Mouse (Mus musculus) forebrain, embryonic 15.5 days (tissue): ENCODE measurements around the gene Spo11. TPM values are rescaled to one million over a fixed set of nuclear protein-coding genes. Genes with fewer than 3 reads are reported as not detected.

Experiments used
- ATAC-seq: fragments of 200-750 bp; cut with Nextera tagmentation; replicated peaks from 2 replicates; pipeline ENCODE4 v1.8.0; 2017; ENCODE audit warnings: mild to moderate bottlenecking, moderate TSS enrichment, moderate library complexity
- H3K27ac ChIP-seq: fragments of 300-500 bp; sonication (generic); replicated peaks from 2 replicates; pipeline ENCODE4 v1.5.1; 2015; ENCODE audit warnings: mild to moderate bottlenecking, inconsistent platforms
- H3K27me3 ChIP-seq: fragments of 300-500 bp; sonication (generic); 2 replicates; pipeline ENCODE4 v1.6.1; 2015; ENCODE audit warnings: inconsistent platforms
- H3K36me3 ChIP-seq: fragments of 300-500 bp; sonication (generic); 2 replicates; pipeline ENCODE4 v1.6.1; 2015; ENCODE audit warnings: mild to moderate bottlenecking, inconsistent platforms
- H3K4me1 ChIP-seq: fragments of 300-500 bp; sonication (generic); 2 replicates; pipeline ENCODE4 v1.6.1; 2015; ENCODE audit warnings: inconsistent platforms
- H3K4me2 ChIP-seq: fragments of 300-500 bp; sonication (generic); replicated peaks from 2 replicates; pipeline ENCODE4 v1.6.1; 2015; ENCODE audit warnings: mild to moderate bottlenecking, inconsistent platforms
- H3K4me3 ChIP-seq: fragments of 300-500 bp; sonication (generic); 2 replicates; pipeline ENCODE4 v1.5.1; 2015; ENCODE audit warnings: mild to moderate bottlenecking, inconsistent platforms
- H3K9ac ChIP-seq: fragments of 300-500 bp; sonication (generic); replicated peaks from 2 replicates; pipeline ENCODE4 v1.6.1; 2015; ENCODE audit warnings: mild to moderate bottlenecking, inconsistent platforms
- H3K9me3 ChIP-seq: fragments of 300-500 bp; sonication (generic); 2 replicates; pipeline ENCODE4 v1.6.1; 2016; ENCODE audit warnings: inconsistent platforms
- WGBS: fragments of 180-500 bp; shearing (Covaris S2); methylation state at CpG from one replicate; pipeline ENCODE4 v1.1.7; 2015; ENCODE audit warnings: mixed read lengths; 5-methylcytosine and 5-hydroxymethylcytosine counted together
- polyA plus RNA-seq: library from polyadenylated mRNA; unstranded; fragments of >200 nt; fragmentation: Nextera tagmentation; extraction: Ambion mirVana; gene quantifications from 2 replicates; pipeline ENCODE4 v1.2.1, GENCODE M21; 2015

Gene Spo11
- polyA plus RNA-seq, 1 experiment from 2014 or later: 0.46 TPM

- 79% methylated on average over 7 of the region's 7 CpGs for WGBS
- H3K9me3 ChIP-seq: no peaks in the 10 kb centered on the region
- no peak for ATAC-seq
These were observed 60.5 kb downstream of the Spo11 start for GRCm38 (mm10) chr2:173037827-173038607.

GRCm38 (mm10) chr2:173039041-173039440 lies 61.5 kb downstream of the Spo11 start:
- no peak overlapping the region for H3K27ac ChIP-seq
- ATAC-seq: no peak
- WGBS: 96% methylated on average over 4 of the region's 4 CpGs

More at GRCm38 (mm10) chr2:173037827-173038607, 60.5 kb downstream of the Spo11 start:
- Histone ChIP-seq H3K4me2 (no peak overlapping the region), H3K36me3 (peaks cover 17% of the 10 kb centered on the region; the same call in 1 of the 2 replicates), H3K4me3 (no peak overlapping the region), H3K9ac (no peak overlapping the region), H3K27me3 (no peaks in the 10 kb centered on the region), H3K27ac (no peak overlapping the region), H3K4me1 (no peaks in the 10 kb centered on the region)

GRCm38 (mm10) chr2:173040803-173041202 lies 63.3 kb downstream of the Spo11 start:
- Histone ChIP-seq H3K4me2 (no peak overlapping the region), H3K9me3 (no peaks in the 10 kb centered on the region), H3K4me3 (no peak overlapping the region), H3K9ac (no peak overlapping the region), H3K27ac (no peak overlapping the region), H3K27me3 (no peaks in the 10 kb centered on the region), H3K36me3 (no peaks in the 10 kb centered on the region), H3K4me1 (no peaks in the 10 kb centered on the region)
- ATAC-seq: no peak
- WGBS: 78% methylated on average over 3 of the region's 3 CpGs

More at GRCm38 (mm10) chr2:173039041-173039440, 61.5 kb downstream of the Spo11 start:
- Histone ChIP-seq H3K36me3 (peaks cover 10% of the 10 kb centered on the region; the same call in 1 of the 2 replicates), H3K9me3 (no peaks in the 10 kb centered on the region), H3K27me3 (no peaks in the 10 kb centered on the region), H3K4me1 (no peaks in the 10 kb centered on the region), H3K4me3 (no peak overlapping the region), H3K4me2 (no peak overlapping the region), H3K9ac (no peak overlapping the region)

GRCm38 (mm10) chr2:173041242-173041641 lies 63.7 kb downstream of the Spo11 start:
- Histone ChIP-seq H3K4me1 (no peaks in the 10 kb centered on the region), H3K4me2 (no peak overlapping the region), H3K27me3 (no peaks in the 10 kb centered on the region), H3K36me3 (no peaks in the 10 kb centered on the region), H3K9me3 (no peaks in the 10 kb centered on the region), H3K9ac (no peak overlapping the region), H3K27ac (no peak overlapping the region), H3K4me3 (no peak overlapping the region)
- no peak for ATAC-seq
- 73% methylated on average over 5 of the region's 5 CpGs for WGBS

GRCm38 (mm10) chr2:173041893-173042292 lies 64.4 kb downstream of the Spo11 start:
- WGBS: 83% methylated on average over 1 of the region's 1 CpGs
- no peak for ATAC-seq
- no peaks in the 10 kb centered on the region for H3K36me3 ChIP-seq
- H3K9ac ChIP-seq: no peak overlapping the region
- no peak overlapping the region for H3K4me2 ChIP-seq
- H3K27ac ChIP-seq: no peak overlapping the region
- no peak overlapping the region for H3K4me3 ChIP-seq
- H3K9me3 ChIP-seq: no peaks in the 10 kb centered on the region
- H3K27me3 ChIP-seq: no peaks in the 10 kb centered on the region
- H3K4me1 ChIP-seq: no peaks in the 10 kb centered on the region

GRCm38 (mm10) chr2:173042504-173043162 lies 65.1 kb downstream of the Spo11 start:
- H3K4me3 ChIP-seq: no peak overlapping the region
- no peak overlapping the region for H3K9ac ChIP-seq
- H3K27ac ChIP-seq: no peak overlapping the region
- H3K4me1 ChIP-seq: no peaks in the 10 kb centered on the region
- whole genome bisulfite sequencing: 62% methylated on average over 11 of the region's 11 CpGs
- no peak for ATAC-seq
- H3K36me3 ChIP-seq: no peaks in the 10 kb centered on the region
- H3K9me3 ChIP-seq: no peaks in the 10 kb centered on the region
- H3K27me3 ChIP-seq: no peaks in the 10 kb centered on the region
- no peak overlapping the region for H3K4me2 ChIP-seq

Other genes with a start within 250 kb of the Spo11 start
- gene Bmp7, start 37.4 kb upstream of the Spo11 start, polyA plus RNA-seq: 8.4 and 9.5 TPM in 2 replicates
- 162 and 163 TPM in 2 replicates for gene Rae1, start 22.4 kb downstream of the Spo11 start, polyA plus RNA-seq
- 24.0 and 27.4 TPM in 2 replicates for gene Rbm38, start 42.8 kb downstream of the Spo11 start, polyA plus RNA-seq
- 0.06 TPM in 1 of 2 replicates, not detected in the other for gene Ctcfl, start 141.8 kb downstream of the Spo11 start, polyA plus RNA-seq
- gene Pck1, start 175.3 kb downstream of the Spo11 start, polyA plus RNA-seq: not detected in 2 replicates
- 0.11 and 0.23 TPM in 2 replicates for gene Zbp1, start 241.2 kb downstream of the Spo11 start, polyA plus RNA-seq